Mouse (Mus musculus) intestine, embryonic 14.5 days (tissue): ENCODE measurements around the gene Alg5. TPM values are rescaled to one million over a fixed set of nuclear protein-coding genes. Genes with fewer than 3 reads are reported as not detected.
"Not testable (repeated sequence)": the region's sequence is repeated elsewhere in the genome, so short reads cannot be mapped to it uniquely, and the experiment has no call there.

Experiments
- ATAC-seq: fragments of 200-750 bp; cut with Nextera tagmentation; replicated peaks from 2 replicates; pipeline ENCODE4 v1.8.0; 2017; ENCODE audit warnings: low read depth, moderate number of reproducible peaks, moderate TSS enrichment, moderate library complexity; ENCODE audit not compliant: low FRiP score, low TSS enrichment
- DNase-seq: peaks from one replicate; pipeline ENCODE4 v3.0.0-alpha.2; 2018; ENCODE audit warnings: low spot score
- H3K27ac ChIP-seq: fragments of 300-500 bp; sonication (generic); 2 replicates; pipeline ENCODE4 v1.5.1; 2014; ENCODE audit warnings: low read depth, mild to moderate bottlenecking, control low read depth
- H3K27me3 ChIP-seq: fragments of 300-500 bp; sonication (generic); replicated peaks from 2 replicates; pipeline ENCODE4 v1.6.1; 2014; ENCODE audit warnings: low read length, control low read depth; ENCODE audit not compliant: control insufficient read depth, insufficient read depth
- H3K36me3 ChIP-seq: fragments of 300-500 bp; sonication (generic); 2 replicates; pipeline ENCODE4 v1.6.1; 2014; ENCODE audit warnings: low read length, control low read depth; ENCODE audit not compliant: control insufficient read depth, insufficient read depth
- H3K4me1 ChIP-seq: fragments of 300-500 bp; sonication (generic); replicated peaks from 2 replicates; pipeline ENCODE4 v1.6.1; 2014; ENCODE audit warnings: low read length, control low read depth, mixed read lengths; ENCODE audit not compliant: control insufficient read depth, insufficient read depth
- H3K4me2 ChIP-seq: fragments of 300-500 bp; sonication (generic); 2 replicates; pipeline ENCODE4 v1.6.1; 2014; ENCODE audit warnings: low read length
- H3K4me3 ChIP-seq: fragments of 300-500 bp; sonication (generic); 2 replicates; pipeline ENCODE4 v1.5.1; 2014; ENCODE audit warnings: low read depth, low read length, control low read depth, mixed read lengths
- H3K9ac ChIP-seq: fragments of 300-500 bp; sonication (generic); 2 replicates; pipeline ENCODE4 v1.6.1; 2014; ENCODE audit warnings: mild to moderate bottlenecking, low read length
- H3K9me3 ChIP-seq: fragments of 300-500 bp; sonication (generic); 2 replicates; pipeline ENCODE4 v1.6.1; 2016; ENCODE audit warnings: low read length, control low read depth; ENCODE audit not compliant: control insufficient read depth
- WGBS: fragments of 180-500 bp; shearing (Covaris S2); extraction: QIAGEN DNeasy Blood & Tissue Kit; methylation state at CpG from one replicate; pipeline ENCODE4 v1.1.7; 2014; 5-methylcytosine and 5-hydroxymethylcytosine counted together
- polyA plus RNA-seq: library from polyadenylated mRNA; unstranded; fragments of >200 nt; fragmentation: Nextera tagmentation; extraction: Ambion mirVana; gene quantifications from 2 replicates; pipeline ENCODE4 v1.2.1, GENCODE M21; 2014

Alg5 gene
- polyA plus RNA-seq, 1 experiment from 2014 or later = 58.3 TPM

- 2% methylated on average over 11 of the region's 11 CpGs for WGBS
- ATAC-seq = peak; percentile 32; the same call in 1 of the 2 replicates
- Histone ChIP-seq H3K4me1 (peaks cover 17% of the 10 kb centered on the region; the same call in 1 of the 2 replicates), H3K36me3 (peaks cover 5% of the 10 kb centered on the region; the same call in 1 of the 2 replicates), H3K4me3 (peak overlapping the region; percentile 55), H3K9ac (peak overlapping the region; percentile 60), H3K9me3 (no peaks in the 10 kb centered on the region), H3K27me3 (no peaks in the 10 kb centered on the region), H3K27ac (peak overlapping the region; percentile 77), H3K4me2 (peak overlapping the region; percentile 73)
- peak; percentile 61 for DNase-seq
Measured at GRCm38 (mm10) chr3:54756058-54756457, 20.7 kb downstream of the Alg5 start.

- no peak overlapping the region for H3K27ac ChIP-seq
- H3K9ac ChIP-seq = no peak overlapping the region
- peaks cover 20% of the 10 kb centered on the region; the same call in 1 of the 2 replicates for H3K4me1 ChIP-seq
- 44% methylated on average over 8 of the region's 8 CpGs for WGBS
- peak overlapping the region; percentile 73 for H3K4me2 ChIP-seq
- DNase-seq = no peak
- no peaks in the 10 kb centered on the region for H3K36me3 ChIP-seq
- H3K27me3 ChIP-seq = no peaks in the 10 kb centered on the region
- no peak for ATAC-seq
- H3K4me3 ChIP-seq = no peak overlapping the region; the same call in 1 of the 2 replicates
- no peaks in the 10 kb centered on the region for H3K9me3 ChIP-seq
Measured at GRCm38 (mm10) chr3:54757446-54757845, 22.1 kb downstream of the Alg5 start.

GRCm38 (mm10) chr3:54759211-54759610 lies 23.9 kb downstream of the Alg5 start:
- Histone ChIP-seq H3K27ac (no peak overlapping the region), H3K27me3 (no peaks in the 10 kb centered on the region), H3K4me1 (peaks cover 20% of the 10 kb centered on the region; the same call in 1 of the 2 replicates), H3K36me3 (no peaks in the 10 kb centered on the region), H3K4me3 (no peak overlapping the region), H3K9me3 (no peaks in the 10 kb centered on the region), H3K4me2 (no peak overlapping the region), H3K9ac (no peak overlapping the region)
- DNase-seq (no peak), ATAC-seq (no peak)
- WGBS = 52% methylated on average over 9 of the region's 9 CpGs

GRCm38 (mm10) chr3:54760321-54761115 lies 25.2 kb downstream of the Alg5 start:
- ATAC-seq (no peak), DNase-seq (no peak)
- Histone ChIP-seq H3K9me3 (no peaks in the 10 kb centered on the region), H3K27ac (no peak overlapping the region), H3K36me3 (no peaks in the 10 kb centered on the region), H3K4me3 (no peak overlapping the region), H3K4me2 (no peak overlapping the region), H3K9ac (no peak overlapping the region), H3K27me3 (no peaks in the 10 kb centered on the region), H3K4me1 (peaks cover 20% of the 10 kb centered on the region; the same call in 1 of the 2 replicates)
- 59% methylated on average over 15 of the region's 15 CpGs for WGBS

- 78% methylated on average over 1 of the region's 1 CpGs for WGBS
- Histone ChIP-seq H3K27me3 (no peaks in the 10 kb centered on the region), H3K9me3 (no peaks in the 10 kb centered on the region), H3K36me3 (no peaks in the 10 kb centered on the region), H3K4me3 (no peak overlapping the region), H3K4me1 (peaks cover 20% of the 10 kb centered on the region; the same call in 1 of the 2 replicates), H3K27ac (no peak overlapping the region), H3K9ac (no peak overlapping the region), H3K4me2 (no peak overlapping the region)
- DNase-seq (no peak), ATAC-seq (no peak)
Measured at GRCm38 (mm10) chr3:54761258-54761657, 25.9 kb downstream of the Alg5 start.

GRCm38 (mm10) chr3:54764418-54764817 lies 29.1 kb downstream of the Alg5 start:
- Histone ChIP-seq H3K9me3 (no peaks in the 10 kb centered on the region), H3K36me3 (no peaks in the 10 kb centered on the region), H3K9ac (no peak overlapping the region), H3K27me3 (no peaks in the 10 kb centered on the region), H3K27ac (no peak overlapping the region), H3K4me2 (peak overlapping the region; percentile 35), H3K4me3 (no peak overlapping the region), H3K4me1 (peaks cover 9% of the 10 kb centered on the region; the same call in 1 of the 2 replicates)
- ATAC-seq = no peak
- 62% methylated on average over 18 of the region's 18 CpGs for WGBS
- peak; percentile 54 for DNase-seq

- peak overlapping the region; percentile 77; the same call in 1 of the 2 replicates for H3K27ac ChIP-seq
- not testable (repeated sequence) for H3K36me3 ChIP-seq, H3K9ac ChIP-seq, DNase-seq, H3K27me3 ChIP-seq, ATAC-seq, H3K4me3 ChIP-seq, H3K4me2 ChIP-seq, H3K9me3 ChIP-seq, H3K4me1 ChIP-seq
- 87% methylated on average over 6 of the region's 6 CpGs for WGBS
Measured at GRCm38 (mm10) chr3:54765521-54765920, 30.2 kb downstream of the Alg5 start.

GRCm38 (mm10) chr3:54766034-54766433 lies 30.7 kb downstream of the Alg5 start:
- DNase-seq (peak; percentile 64), ATAC-seq (no peak)
- WGBS = 42% methylated on average over 14 of the region's 14 CpGs
- no peak overlapping the region for H3K9ac ChIP-seq
- H3K36me3 ChIP-seq = no peaks in the 10 kb centered on the region
- no peak overlapping the region for H3K4me3 ChIP-seq
- H3K27ac ChIP-seq = peak overlapping the region; percentile 77
- no peaks in the 10 kb centered on the region for H3K27me3 ChIP-seq
- no peaks in the 10 kb centered on the region for H3K9me3 ChIP-seq
- peak overlapping the region; percentile 29; the same call in 1 of the 2 replicates for H3K4me2 ChIP-seq
- peaks cover 3% of the 10 kb centered on the region; the same call in 1 of the 2 replicates for H3K4me1 ChIP-seq
